Mouse (Mus musculus) CH12.LX (cell line): Measurements from ENCODE around the gene Arhgef25. TPM values are rescaled to one million over a fixed set of nuclear protein-coding genes. Genes with fewer than 3 reads are reported as not detected.

Experiments used
- DNase-seq: peaks from one replicate; pipeline ENCODE4 v3.0.0-alpha.2; 2013; ENCODE audit errors: extremely low read depth
- H3K27ac ChIP-seq: 2 replicates; pipeline ENCODE4 v1.5.1; 2012; ENCODE audit warnings: low read depth, mild to moderate bottlenecking, control low read depth, moderate library complexity; ENCODE audit not compliant: insufficient read depth
- H3K27me3 ChIP-seq: replicated peaks from 2 replicates; pipeline ENCODE3; 2012; ENCODE audit warnings: inconsistent platforms
- H3K36me3 ChIP-seq, 2 experiments: replicated peaks in 1 of 2; 2 replicates each; pipeline versions ENCODE3 to v1.6.1; 2012; ENCODE audit warnings: inconsistent platforms in 1 of 2, low read length in 1 of 2, mild to moderate bottlenecking in 1 of 2, mixed read lengths in 1 of 2, moderate library complexity in 1 of 2; ENCODE audit not compliant: control insufficient read depth in 1 of 2, insufficient read depth in 1 of 2
- H3K4me1 ChIP-seq, 2 experiments: 2 replicates each; pipeline ENCODE4 v1.6.1; 2012; ENCODE audit warnings: inconsistent platforms in 1 of 2, moderate library complexity in 1 of 2; ENCODE audit not compliant: insufficient read depth in 2 of 2, control insufficient read depth in 1 of 2
- H3K4me2 ChIP-seq: 2 replicates; pipeline ENCODE4 v1.6.1; 2012; ENCODE audit warnings: low read depth, mild to moderate bottlenecking, control low read depth; ENCODE audit not compliant: poor library complexity, insufficient read depth, severe bottlenecking
- H3K4me3 ChIP-seq, 3 experiments: fragments of 150-350 bp in 1 of 3; sonication (generic) in 1 of 3; replicated peaks in 1 of 3; 2 replicates each; pipeline versions ENCODE3 to v1.5.1; 2011 to 2012; ENCODE audit warnings: low read depth in 2 of 3, low read length in 2 of 3, mild to moderate bottlenecking in 2 of 3, moderate library complexity in 2 of 3, control low read depth in 1 of 3, improper control_type of control experiment in 1 of 3, inconsistent platforms in 1 of 3, mixed read lengths in 1 of 3; ENCODE audit not compliant: poor library complexity in 1 of 3
- H3K79me2 ChIP-seq: replicated peaks from 2 replicates; pipeline ENCODE4 v1.6.1; 2012; ENCODE audit warnings: mild to moderate bottlenecking, moderate library complexity; ENCODE audit not compliant: control insufficient read depth, poor library complexity, insufficient read depth, severe bottlenecking; ENCODE audit errors: extremely low read depth
- H3K9ac ChIP-seq: 2 replicates; pipeline ENCODE4 v1.6.1; 2012; ENCODE audit warnings: low read depth, mild to moderate bottlenecking, control low read depth, moderate library complexity; ENCODE audit not compliant: insufficient read depth
- H3K9me3 ChIP-seq: replicated peaks from 2 replicates; pipeline ENCODE3; 2012; ENCODE audit warnings: low read length, inconsistent platforms, mixed read lengths
- CHD1 ChIP-seq: IDR thresholded peaks from 2 replicates; pipeline ENCODE4 v1.6.1; 2012; ENCODE audit warnings: low read depth, low read length, improper control_type of control experiment, inconsistent platforms
- ELF1 ChIP-seq: IDR thresholded peaks from 2 replicates; pipeline ENCODE4 v1.6.1; 2014; ENCODE audit warnings: low read depth, mild to moderate bottlenecking, inconsistent platforms, low read length, improper control_type of control experiment
- ETS1 ChIP-seq: conservative IDR thresholded peaks from 2 replicates; pipeline ENCODE4 v1.6.1; 2012; ENCODE audit warnings: low read depth, mild to moderate bottlenecking, inconsistent platforms, low read length, improper control_type of control experiment, moderate library complexity
- HCFC1 ChIP-seq: IDR thresholded peaks from 2 replicates; pipeline ENCODE4 v1.6.1; 2012; ENCODE audit warnings: low read depth, mild to moderate bottlenecking, inconsistent platforms, low read length, improper control_type of control experiment
- IRF4 ChIP-seq: IDR thresholded peaks from 2 replicates; pipeline ENCODE4 v1.6.1; 2014; ENCODE audit warnings: low read depth, mild to moderate bottlenecking, inconsistent platforms, low read length, improper control_type of control experiment
- JUN ChIP-seq: IDR thresholded peaks from 2 replicates; pipeline ENCODE4 v1.6.1; 2011; ENCODE audit warnings: low read depth, mild to moderate bottlenecking, low read length, improper control_type of control experiment, moderate library complexity; ENCODE audit not compliant: insufficient read depth
- KAT2A ChIP-seq: IDR thresholded peaks from 2 replicates; pipeline ENCODE4 v1.6.1; 2012; ENCODE audit warnings: low read length, improper control_type of control experiment, inconsistent platforms; ENCODE audit not compliant: insufficient replicate concordance
- MAFK ChIP-seq: IDR thresholded peaks from 2 replicates; pipeline ENCODE4 v1.6.1; 2011; ENCODE audit warnings: low read length, improper control_type of control experiment; ENCODE audit not compliant: insufficient replicate concordance
- MAX ChIP-seq: IDR thresholded peaks from 2 replicates; pipeline ENCODE4 v1.6.1; 2011; ENCODE audit warnings: low read length, improper control_type of control experiment
- MEF2A ChIP-seq: IDR thresholded peaks from 2 replicates; pipeline ENCODE4 v1.6.1; 2014; ENCODE audit warnings: low read depth, mild to moderate bottlenecking, inconsistent platforms, low read length, improper control_type of control experiment, borderline replicate concordance
- MXI1 ChIP-seq: IDR thresholded peaks from 2 replicates; pipeline ENCODE4 v1.6.1; 2011; ENCODE audit warnings: mild to moderate bottlenecking, low read depth, low read length, improper control_type of control experiment
- NELFE ChIP-seq: IDR thresholded peaks from 2 replicates; pipeline ENCODE4 v1.6.1; 2011; ENCODE audit warnings: low read depth, low read length, improper control_type of control experiment
- PAX5 ChIP-seq: IDR thresholded peaks from 2 replicates; pipeline ENCODE4 v1.6.1; 2012; ENCODE audit warnings: low read length, inconsistent platforms, mixed read lengths
- RAD21 ChIP-seq: IDR thresholded peaks from 2 replicates; pipeline ENCODE4 v1.6.1; 2011; ENCODE audit warnings: low read depth, mild to moderate bottlenecking, low read length, improper control_type of control experiment, moderate library complexity
- RCOR1 ChIP-seq: conservative IDR thresholded peaks from 2 replicates; pipeline ENCODE4 v1.6.1; 2012; ENCODE audit warnings: low read depth, mild to moderate bottlenecking, inconsistent platforms, low read length, improper control_type of control experiment
- TBP ChIP-seq: conservative IDR thresholded peaks from 2 replicates; pipeline ENCODE4 v1.6.1; 2011; ENCODE audit warnings: low read depth, low read length, improper control_type of control experiment
- UBTF ChIP-seq: IDR thresholded peaks from 2 replicates; pipeline ENCODE4 v1.6.1; 2012; ENCODE audit warnings: low read depth, mild to moderate bottlenecking, inconsistent platforms, low read length, improper control_type of control experiment, moderate library complexity
- ZC3H11A ChIP-seq: IDR thresholded peaks from 2 replicates; pipeline ENCODE4 v1.6.1; 2012; ENCODE audit warnings: low read depth, mild to moderate bottlenecking, inconsistent platforms, low read length, improper control_type of control experiment
- ZNF384 ChIP-seq: IDR thresholded peaks from 2 replicates; pipeline ENCODE4 v1.6.1; 2012; ENCODE audit warnings: low read depth, low read length, improper control_type of control experiment, inconsistent platforms
- dilution Hi-C: fragments of 300-500 bp; cut with MboI; formaldehyde crosslinking; loops from 2 replicates; pipeline ENCODE4 v1.14.3; 2020; ENCODE audit warnings: low sequenced_read_pairs; ENCODE audit not compliant: extremely low pct_unique_long_range_greater_than_20kb, extremely low pct_ligation_motif_present
- in situ Hi-C: fragments of 300-500 bp; cut with MboI; formaldehyde crosslinking; loops from 3 replicates; pipeline ENCODE4 v1.14.3; 2019; ENCODE audit warnings: low sequenced_read_pairs, low pct_ligation_motif_present, low pct_unique_long_range_greater_than_20kb, mixed read lengths
- polyA plus RNA-seq: library from polyadenylated mRNA; unstranded; fragments of >175 nt; gene quantifications from 2 replicates; pipeline ENCODE4 v1.2.1, GENCODE M21; 2012; ENCODE audit warnings: low read depth; ENCODE audit not compliant: insufficient read length
- total RNA-seq, 2 experiments: library from RNA; depleted of rRNA; stranded (reverse); fragments of 300-350 nt in 1 of 2; fragments of >200 nt in 1 of 2; gene quantifications; 2 replicates each; pipeline ENCODE4 v1.2.3; 2012 to 2014

Arhgef25 gene
- total and polyA plus RNA-seq, 3 experiments = 3.3 to 8.7 (median 8.3) TPM

- no peak overlapping the region for H3K4me3 ChIP-seq
- H3K4me1 ChIP-seq = peaks cover 7 to 16% of the 10 kb centered on the region in 2 experiments
- in situ Hi-C loops = no loop called here
- no peak for DNase-seq
- H3K4me2 ChIP-seq = no peak overlapping the region
- peaks cover 43 to 55% of the 10 kb centered on the region in 2 experiments for H3K36me3 ChIP-seq
- no peaks in the 10 kb centered on the region for H3K9me3 ChIP-seq
- TF ChIP-seq HCFC1 = no peak
- TF ChIP-seq ETS1 = no peak
- no peak for TF ChIP-seq ELF1
- TF ChIP-seq JUN = no peak
- TF ChIP-seq RCOR1 = no peak
- TF ChIP-seq MAFK = no peak
- TF ChIP-seq NELFE = no peak
- no peak for TF ChIP-seq ZC3H11A
- no peak for TF ChIP-seq CHD1
- TF ChIP-seq KAT2A = no peak
- no peak for TF ChIP-seq ZNF384
- no peak for TF ChIP-seq RAD21
- TF ChIP-seq IRF4 = no peak
- no peak for TF ChIP-seq MAX
- TF ChIP-seq MXI1 = no peak
- no peak for TF ChIP-seq TBP
- TF ChIP-seq UBTF = no peak
- no peak for TF ChIP-seq PAX5
- no peak for TF ChIP-seq MEF2A
- TF ChIP-seq, all 38 proteins: peak for 0
- no peak overlapping the region for H3K27ac ChIP-seq
- H3K9ac ChIP-seq = no peak overlapping the region
- H3K79me2 ChIP-seq = peaks cover 8% of the 10 kb centered on the region; the same call in 1 of the 2 replicates
- no peaks in the 10 kb centered on the region for H3K27me3 ChIP-seq
- dilution Hi-C loops = no loop called here
Observed at GRCm38 (mm10) chr10:127208921-127209320, 19.0 kb upstream of the Arhgef25 start.

GRCm38 (mm10) chr10:127205373-127205772 lies 15.5 kb upstream of the Arhgef25 start:
- Histone ChIP-seq H3K4me2 (no peak overlapping the region), H3K9ac (no peak overlapping the region), H3K4me3 (no peak overlapping the region), H3K36me3 (peaks cover 59 to 84% of the 10 kb centered on the region in 2 experiments), H3K27me3 (no peaks in the 10 kb centered on the region), H3K79me2 (peaks cover 8% of the 10 kb centered on the region; the same call in 1 of the 2 replicates), H3K27ac (no peak overlapping the region), H3K4me1 (peaks cover 4 to 12% of the 10 kb centered on the region in 2 experiments), H3K9me3 (no peaks in the 10 kb centered on the region)
- TF ChIP-seq HCFC1 (no peak), MXI1 (no peak), IRF4 (no peak)
- DNase-seq = no peak
- dilution Hi-C loops (no loop called here), in situ Hi-C loops (no loop called here)
